Mouse (Mus musculus) CH12.LX (cell line): ENCODE data around the gene Naxe. TPM values are rescaled to one million over a fixed set of nuclear protein-coding genes. Genes with fewer than 3 reads are reported as not detected.
A peak's percentile ranks its signal among the peaks of the same experiment; 100 is the strongest.

Experiments used
- DNase-seq: peaks from one replicate; pipeline ENCODE4 v3.0.0-alpha.2; 2013; ENCODE audit errors: extremely low read depth
- H3K27ac ChIP-seq: 2 replicates; pipeline ENCODE4 v1.5.1; 2012; ENCODE audit warnings: low read depth, mild to moderate bottlenecking, control low read depth, moderate library complexity; ENCODE audit not compliant: insufficient read depth
- H3K27me3 ChIP-seq: replicated peaks from 2 replicates; pipeline ENCODE3; 2012; ENCODE audit warnings: inconsistent platforms
- H3K36me3 ChIP-seq, 2 experiments: replicated peaks in 1 of 2; 2 replicates each; pipeline versions ENCODE3 to v1.6.1; 2012; ENCODE audit warnings: inconsistent platforms in 1 of 2, low read length in 1 of 2, mild to moderate bottlenecking in 1 of 2, mixed read lengths in 1 of 2, moderate library complexity in 1 of 2; ENCODE audit not compliant: control insufficient read depth in 1 of 2, insufficient read depth in 1 of 2
- H3K4me1 ChIP-seq, 2 experiments: 2 replicates each; pipeline ENCODE4 v1.6.1; 2012; ENCODE audit warnings: inconsistent platforms in 1 of 2, moderate library complexity in 1 of 2; ENCODE audit not compliant: insufficient read depth in 2 of 2, control insufficient read depth in 1 of 2
- H3K4me2 ChIP-seq: 2 replicates; pipeline ENCODE4 v1.6.1; 2012; ENCODE audit warnings: low read depth, mild to moderate bottlenecking, control low read depth; ENCODE audit not compliant: poor library complexity, insufficient read depth, severe bottlenecking
- H3K4me3 ChIP-seq, 3 experiments: fragments of 150-350 bp in 1 of 3; sonication (generic) in 1 of 3; replicated peaks in 1 of 3; 2 replicates each; pipeline versions ENCODE3 to v1.5.1; 2011 to 2012; ENCODE audit warnings: low read depth in 2 of 3, low read length in 2 of 3, mild to moderate bottlenecking in 2 of 3, moderate library complexity in 2 of 3, control low read depth in 1 of 3, improper control_type of control experiment in 1 of 3, inconsistent platforms in 1 of 3, mixed read lengths in 1 of 3; ENCODE audit not compliant: poor library complexity in 1 of 3
- H3K79me2 ChIP-seq: replicated peaks from 2 replicates; pipeline ENCODE4 v1.6.1; 2012; ENCODE audit warnings: mild to moderate bottlenecking, moderate library complexity; ENCODE audit not compliant: control insufficient read depth, poor library complexity, insufficient read depth, severe bottlenecking; ENCODE audit errors: extremely low read depth
- H3K9ac ChIP-seq: 2 replicates; pipeline ENCODE4 v1.6.1; 2012; ENCODE audit warnings: low read depth, mild to moderate bottlenecking, control low read depth, moderate library complexity; ENCODE audit not compliant: insufficient read depth
- H3K9me3 ChIP-seq: replicated peaks from 2 replicates; pipeline ENCODE3; 2012; ENCODE audit warnings: low read length, inconsistent platforms, mixed read lengths
- BHLHE40 ChIP-seq: IDR thresholded peaks from 2 replicates; pipeline ENCODE4 v1.6.1; 2011; ENCODE audit warnings: mild to moderate bottlenecking, low read depth, low read length, improper control_type of control experiment
- CHD1 ChIP-seq: IDR thresholded peaks from 2 replicates; pipeline ENCODE4 v1.6.1; 2012; ENCODE audit warnings: low read depth, low read length, improper control_type of control experiment, inconsistent platforms
- CHD2 ChIP-seq: IDR thresholded peaks from 2 replicates; pipeline ENCODE4 v1.6.1; 2011; ENCODE audit warnings: low read length, improper control_type of control experiment
- CTCF ChIP-seq, 2 experiments: IDR thresholded peaks in 1 of 2; conservative IDR thresholded peaks in 1 of 2; 2 replicates each; pipeline ENCODE4 v1.5.1; 2011 to 2012; ENCODE audit warnings: low read depth in 2 of 2, low read length in 2 of 2, improper control_type of control experiment in 1 of 2, inconsistent platforms in 1 of 2, mild to moderate bottlenecking in 1 of 2, moderate library complexity in 1 of 2
- E2F4 ChIP-seq: IDR thresholded peaks from 2 replicates; pipeline ENCODE4 v1.6.1; 2011; ENCODE audit warnings: low read depth, low read length, improper control_type of control experiment; ENCODE audit not compliant: insufficient replicate concordance
- ELF1 ChIP-seq: IDR thresholded peaks from 2 replicates; pipeline ENCODE4 v1.6.1; 2014; ENCODE audit warnings: low read depth, mild to moderate bottlenecking, inconsistent platforms, low read length, improper control_type of control experiment
- EP300 ChIP-seq: IDR thresholded peaks from 2 replicates; pipeline ENCODE4 v1.6.1; 2011; ENCODE audit warnings: low read length, improper control_type of control experiment
- ETS1 ChIP-seq: conservative IDR thresholded peaks from 2 replicates; pipeline ENCODE4 v1.6.1; 2012; ENCODE audit warnings: low read depth, mild to moderate bottlenecking, inconsistent platforms, low read length, improper control_type of control experiment, moderate library complexity
- GABPA ChIP-seq: IDR thresholded peaks from 2 replicates; pipeline ENCODE4 v1.6.1; 2012; ENCODE audit warnings: low read depth, low read length, improper control_type of control experiment, inconsistent platforms; ENCODE audit not compliant: insufficient replicate concordance
- HCFC1 ChIP-seq: IDR thresholded peaks from 2 replicates; pipeline ENCODE4 v1.6.1; 2012; ENCODE audit warnings: low read depth, mild to moderate bottlenecking, inconsistent platforms, low read length, improper control_type of control experiment
- IRF4 ChIP-seq: IDR thresholded peaks from 2 replicates; pipeline ENCODE4 v1.6.1; 2014; ENCODE audit warnings: low read depth, mild to moderate bottlenecking, inconsistent platforms, low read length, improper control_type of control experiment
- JUN ChIP-seq: IDR thresholded peaks from 2 replicates; pipeline ENCODE4 v1.6.1; 2011; ENCODE audit warnings: low read depth, mild to moderate bottlenecking, low read length, improper control_type of control experiment, moderate library complexity; ENCODE audit not compliant: insufficient read depth
- JUND ChIP-seq: conservative IDR thresholded peaks from 2 replicates; pipeline ENCODE4 v1.6.1; 2011; ENCODE audit warnings: low read depth, low read length, improper control_type of control experiment
- KAT2A ChIP-seq: IDR thresholded peaks from 2 replicates; pipeline ENCODE4 v1.6.1; 2012; ENCODE audit warnings: low read length, improper control_type of control experiment, inconsistent platforms; ENCODE audit not compliant: insufficient replicate concordance
- MAFK ChIP-seq: IDR thresholded peaks from 2 replicates; pipeline ENCODE4 v1.6.1; 2011; ENCODE audit warnings: low read length, improper control_type of control experiment; ENCODE audit not compliant: insufficient replicate concordance
- MAX ChIP-seq: IDR thresholded peaks from 2 replicates; pipeline ENCODE4 v1.6.1; 2011; ENCODE audit warnings: low read length, improper control_type of control experiment
- MAZ ChIP-seq: IDR thresholded peaks from 2 replicates; pipeline ENCODE4 v1.6.1; 2012; ENCODE audit warnings: low read depth, mild to moderate bottlenecking, inconsistent platforms, low read length, improper control_type of control experiment, moderate library complexity
- MEF2A ChIP-seq: IDR thresholded peaks from 2 replicates; pipeline ENCODE4 v1.6.1; 2014; ENCODE audit warnings: low read depth, mild to moderate bottlenecking, inconsistent platforms, low read length, improper control_type of control experiment, borderline replicate concordance
- MXI1 ChIP-seq: IDR thresholded peaks from 2 replicates; pipeline ENCODE4 v1.6.1; 2011; ENCODE audit warnings: mild to moderate bottlenecking, low read depth, low read length, improper control_type of control experiment
- MYC ChIP-seq: IDR thresholded peaks from 2 replicates; pipeline ENCODE4 v1.6.1; 2011; ENCODE audit warnings: low read depth, mild to moderate bottlenecking, improper control_type of control experiment, low read length
- NELFE ChIP-seq: IDR thresholded peaks from 2 replicates; pipeline ENCODE4 v1.6.1; 2011; ENCODE audit warnings: low read depth, low read length, improper control_type of control experiment
- NRF1 ChIP-seq: IDR thresholded peaks from 2 replicates; pipeline ENCODE4 v1.6.1; 2014; ENCODE audit warnings: low read depth, mild to moderate bottlenecking, inconsistent platforms, low read length, improper control_type of control experiment, moderate library complexity
- PAX5 ChIP-seq: IDR thresholded peaks from 2 replicates; pipeline ENCODE4 v1.6.1; 2012; ENCODE audit warnings: low read length, inconsistent platforms, mixed read lengths
- POLR2A ChIP-seq: IDR thresholded peaks from 2 replicates; pipeline ENCODE4 v1.6.1; 2011; ENCODE audit warnings: low read depth, mild to moderate bottlenecking, improper control_type of control experiment, low read length
- POLR2AphosphoS2 ChIP-seq: IDR thresholded peaks from 2 replicates; pipeline ENCODE4 v1.6.1; 2011; ENCODE audit warnings: low read depth, low read length, improper control_type of control experiment
- RAD21 ChIP-seq: IDR thresholded peaks from 2 replicates; pipeline ENCODE4 v1.6.1; 2011; ENCODE audit warnings: low read depth, mild to moderate bottlenecking, low read length, improper control_type of control experiment, moderate library complexity
- RCOR1 ChIP-seq: conservative IDR thresholded peaks from 2 replicates; pipeline ENCODE4 v1.6.1; 2012; ENCODE audit warnings: low read depth, mild to moderate bottlenecking, inconsistent platforms, low read length, improper control_type of control experiment
- SIN3A ChIP-seq: IDR thresholded peaks from 2 replicates; pipeline ENCODE4 v1.6.1; 2012; ENCODE audit warnings: low read length, improper control_type of control experiment, inconsistent platforms
- SMC3 ChIP-seq: IDR thresholded peaks from 2 replicates; pipeline ENCODE4 v1.6.1; 2011; ENCODE audit warnings: low read depth, low read length, improper control_type of control experiment
- TBP ChIP-seq: conservative IDR thresholded peaks from 2 replicates; pipeline ENCODE4 v1.6.1; 2011; ENCODE audit warnings: low read depth, low read length, improper control_type of control experiment
- TCF12 ChIP-seq: IDR thresholded peaks from 2 replicates; pipeline ENCODE4 v1.6.1; 2014; ENCODE audit warnings: low read depth, mild to moderate bottlenecking, inconsistent platforms, low read length, improper control_type of control experiment
- UBTF ChIP-seq: IDR thresholded peaks from 2 replicates; pipeline ENCODE4 v1.6.1; 2012; ENCODE audit warnings: low read depth, mild to moderate bottlenecking, inconsistent platforms, low read length, improper control_type of control experiment, moderate library complexity
- USF1 ChIP-seq: IDR thresholded peaks from 2 replicates; pipeline ENCODE4 v1.6.1; 2014; ENCODE audit warnings: low read depth, mild to moderate bottlenecking, inconsistent platforms, low read length, improper control_type of control experiment
- USF2 ChIP-seq: conservative IDR thresholded peaks from 2 replicates; pipeline ENCODE4 v1.6.1; 2011; ENCODE audit warnings: low read depth, low read length, improper control_type of control experiment
- ZC3H11A ChIP-seq: IDR thresholded peaks from 2 replicates; pipeline ENCODE4 v1.6.1; 2012; ENCODE audit warnings: low read depth, mild to moderate bottlenecking, inconsistent platforms, low read length, improper control_type of control experiment
- ZKSCAN1 ChIP-seq: IDR thresholded peaks from 2 replicates; pipeline ENCODE4 v1.6.1; 2012; ENCODE audit warnings: low read depth, inconsistent platforms, low read length, improper control_type of control experiment, borderline replicate concordance
- ZMIZ1 ChIP-seq: IDR thresholded peaks from 2 replicates; pipeline ENCODE4 v1.6.1; 2012; ENCODE audit warnings: low read depth, mild to moderate bottlenecking, inconsistent platforms, low read length, improper control_type of control experiment
- ZNF384 ChIP-seq: IDR thresholded peaks from 2 replicates; pipeline ENCODE4 v1.6.1; 2012; ENCODE audit warnings: low read depth, low read length, improper control_type of control experiment, inconsistent platforms
- dilution Hi-C: fragments of 300-500 bp; cut with MboI; formaldehyde crosslinking; loops from 2 replicates; pipeline ENCODE4 v1.14.3; 2020; ENCODE audit warnings: low sequenced_read_pairs; ENCODE audit not compliant: extremely low pct_unique_long_range_greater_than_20kb, extremely low pct_ligation_motif_present
- in situ Hi-C: fragments of 300-500 bp; cut with MboI; formaldehyde crosslinking; loops from 3 replicates; pipeline ENCODE4 v1.14.3; 2019; ENCODE audit warnings: low sequenced_read_pairs, low pct_ligation_motif_present, low pct_unique_long_range_greater_than_20kb, mixed read lengths
- polyA plus RNA-seq: library from polyadenylated mRNA; unstranded; fragments of >175 nt; gene quantifications from 2 replicates; pipeline ENCODE4 v1.2.1, GENCODE M21; 2012; ENCODE audit warnings: low read depth; ENCODE audit not compliant: insufficient read length
- total RNA-seq, 2 experiments: library from RNA; depleted of rRNA; stranded (reverse); fragments of 300-350 nt in 1 of 2; fragments of >200 nt in 1 of 2; gene quantifications; 2 replicates each; pipeline ENCODE4 v1.2.3; 2012 to 2014

The Naxe gene
- total and polyA plus RNA-seq, 3 experiments = 65.6 to 124 (median 91.3) TPM

DNA sequence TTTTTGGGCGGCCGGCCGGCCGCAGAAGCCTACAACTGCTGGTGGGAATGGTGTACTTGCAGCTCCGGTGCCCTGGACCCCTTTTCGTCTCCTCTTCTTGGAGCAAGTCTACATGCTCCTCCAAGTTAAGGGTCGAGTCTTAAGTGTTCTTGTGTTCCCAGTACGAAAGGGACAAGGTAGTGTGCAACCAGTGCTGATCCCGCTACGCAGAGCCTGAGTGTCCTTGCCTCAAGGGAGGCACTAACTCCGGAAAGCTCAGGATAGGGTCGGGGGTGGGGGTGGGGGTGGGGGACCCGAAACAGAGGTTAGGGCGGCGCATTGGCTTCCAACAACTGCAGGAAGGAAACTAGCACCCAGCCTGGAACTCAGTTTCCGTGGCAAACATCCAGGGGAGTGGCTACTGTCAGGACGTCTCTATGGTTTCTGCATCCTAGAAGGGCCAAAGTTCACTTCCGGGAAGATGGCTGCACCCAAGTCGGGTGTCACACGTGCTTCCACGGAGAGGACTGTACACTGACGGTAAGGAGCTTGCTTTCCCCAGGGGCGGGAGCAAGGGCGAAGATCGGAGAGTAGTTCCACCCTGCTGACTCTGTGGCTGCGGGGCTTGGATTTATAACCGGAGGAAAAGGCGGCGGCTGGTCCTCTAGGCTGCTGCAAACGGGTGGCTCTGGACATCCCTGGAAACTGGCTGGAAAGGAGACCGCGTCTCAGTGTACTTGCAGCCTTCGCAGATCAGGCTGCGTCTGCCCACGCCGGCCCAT is 15.5 kb downstream of the Naxe start, which contains the start of gene Gpatch4:
Gpatch4 (plus strand) TSS at position 448 of the 761 bp plus-strand sequence.
- Histone ChIP-seq H3K4me1 (peaks cover 7 to 20% of the 10 kb centered on the region in 2 experiments; a peak in 3 of 4 replicates), H3K4me2 (peak within 1 kb of the TSS; percentile 84), H3K27ac (peak within 1 kb of the TSS; percentile 22), H3K27me3 (peaks cover 27% of the 10 kb centered on the region), H3K4me3 (peak within 1 kb of the TSS; percentile 94 to 100 (median 99)), H3K79me2 (peaks cover 44% of the 10 kb centered on the region), H3K9ac (peak within 1 kb of the TSS; percentile 90), H3K36me3 (peaks cover 13 to 23% of the 10 kb centered on the region in 2 experiments), H3K9me3 (no peaks in the 10 kb centered on the region)
- TF ChIP-seq RAD21 (no peak), MXI1 (peak; percentile 100), ELF1 (peak; percentile 95), IRF4 (no peak), PAX5 (no peak), ZC3H11A (no peak), SIN3A (peak; percentile 100), USF1 (no peak), UBTF (no peak), MAZ (no peak), POLR2A (peak; percentile 95), EP300 (no peak), MAFK (no peak), NELFE (peak; percentile 84), POLR2AphosphoS2 (peak; percentile 78), KAT2A (peak; percentile 76; the same call in 1 of the 2 replicates), SMC3 (no peak), USF2 (no peak), CTCF (conservative IDR thresholded peaks at IDR 0.05 in 1 of 2, IDR thresholded peaks at IDR 0.05 in 1 of 2; ENCODE audit: low read depth in 2 of 2, low read length in 2 of 2) (no peak), ZNF384 (no peak), HCFC1 (peak; percentile 89), TCF12 (peak; percentile 78), E2F4 (no peak), ETS1 (0 out of 2 replicates have a peak, but pooled peaks have one; percentile 18), CHD1 (no peak), MAX (peak; percentile 100), GABPA (no peak; the same call in 1 of the 2 replicates), BHLHE40 (peak; percentile 91), MEF2A (peak; percentile 39; the same call in 1 of the 2 replicates), MYC (peak; percentile 100), RCOR1 (no peak), TBP (peak; percentile 92), CHD2 (no peak), NRF1 (peak; percentile 60), ZMIZ1 (no peak; the same call in 1 of the 2 replicates), JUND (no peak), ZKSCAN1 (no peak), JUN (no peak)
- in situ Hi-C loops = no loop called here
- DNase-seq = peak; percentile 96
- dilution Hi-C loops = no loop called here
